Mouse (Mus musculus): ENCODE data around the gene Tcfl5.

DNA sequence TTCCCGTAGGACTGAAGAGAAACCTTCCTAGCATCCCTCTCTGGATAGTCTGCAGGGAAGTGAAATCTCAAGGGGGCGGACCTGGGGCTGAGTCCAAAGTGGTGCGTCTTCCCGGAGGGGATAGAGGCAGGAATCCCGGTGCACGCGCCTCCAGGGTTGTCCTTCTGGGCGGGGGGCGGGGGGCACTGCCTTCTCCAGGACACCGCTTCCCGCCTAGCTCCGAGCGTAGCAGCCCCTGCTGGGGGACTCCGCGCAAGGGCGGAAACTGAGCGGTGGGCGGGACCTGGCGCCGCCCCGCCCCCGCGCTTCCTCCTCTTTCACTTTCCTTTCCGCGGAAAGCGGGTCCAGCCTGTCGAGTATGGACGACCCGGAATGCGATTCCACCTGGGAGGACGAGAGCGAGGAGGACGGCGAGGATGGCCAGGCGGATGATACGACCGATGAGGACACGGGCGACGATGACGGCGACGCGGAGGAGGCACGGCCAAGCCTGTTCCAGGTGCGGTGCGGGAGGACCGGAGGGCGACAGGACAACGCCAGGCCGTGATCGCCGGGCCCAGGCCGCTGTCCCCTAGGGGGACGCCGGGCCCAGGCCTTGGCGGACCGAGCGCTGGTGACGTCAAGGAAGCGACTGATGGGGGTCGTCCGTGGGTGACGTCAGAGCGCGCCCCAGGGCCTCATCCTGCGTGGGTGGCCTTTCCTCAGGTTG, 53.2 kb downstream of the Tcfl5 start, which contains the start of gene Ogfr:
- TF ChIP-seq POLR2A (IDR thresholded peaks at IDR 0.05; ENCODE audit: borderline replicate concordance, control insufficient read depth, low read depth, low read length) (peak; percentile 59; the same call in 1 of the 2 replicates), CTCF (IDR thresholded peaks at IDR 0.05; ENCODE audit: control insufficient read depth, insufficient read depth, low read length) (0 out of 2 replicates have a peak, but pooled peaks have one; percentile 14)

Data from bone marrow, adult 2 months (tissue).